Mouse (Mus musculus) T-helper 1 cell (primary cell): ENCODE results near the gene Olfr1507.

Experiments
- in situ Hi-C: fragments of 300-600 bp; cut with MboI, MseI; formaldehyde crosslinking; loops from one replicate; pipeline ENCODE4 v1.15.1; 2025; ENCODE audit warnings: high pct_unique_total_duplicates

Gene Olfr1507

GRCm38 (mm10) chr14:52495516-52495915 is at the start of gene Olfr1507:
Gene Olfr1507, minus strand, starts transcription at chr14:52495749.
- in situ Hi-C loops = no loop called here

GRCm38 (mm10) chr14:52533336-52533735 is 37.8 kb upstream of the Olfr1507 start:
- in situ Hi-C loops = no loop called here

GRCm38 (mm10) chr14:52524952-52525351 is 29.4 kb upstream of the Olfr1507 start:
- in situ Hi-C loops = no loop called here

GRCm38 (mm10) chr14:52467395-52467794 is 28.2 kb downstream of the Olfr1507 start, which contains the start of gene Olfr1508:
Gene Olfr1508, minus strand, starts transcription at chr14:52467495.
- in situ Hi-C loops = no loop called here

GRCm38 (mm10) chr14:52465738-52466137 is 29.8 kb downstream of the Olfr1507 start:
- in situ Hi-C loops = no loop called here

GRCm38 (mm10) chr14:52461928-52462327 is 33.6 kb downstream of the Olfr1507 start:
- in situ Hi-C loops = no loop called here

- in situ Hi-C loops = no loop called here
Observed at GRCm38 (mm10) chr14:52451138-52451537, 44.4 kb downstream of the Olfr1507 start.

- in situ Hi-C loops = no loop called here
Observed at GRCm38 (mm10) chr14:52442690-52443089, 52.9 kb downstream of the Olfr1507 start, which contains the start of gene Olfr1509. Gene Olfr1509, plus strand, starts transcription at chr14:52442990.
